Mouse (Mus musculus): ENCODE measurements around the gene 1520401A03Rik. TPM values are rescaled to one million over a fixed set of nuclear protein-coding genes. Genes with fewer than 3 reads are reported as not detected.

The 1520401A03Rik gene
- total and polyA plus RNA-seq, 3 experiments: 0.08 TPM; not detected in 2

DNA sequence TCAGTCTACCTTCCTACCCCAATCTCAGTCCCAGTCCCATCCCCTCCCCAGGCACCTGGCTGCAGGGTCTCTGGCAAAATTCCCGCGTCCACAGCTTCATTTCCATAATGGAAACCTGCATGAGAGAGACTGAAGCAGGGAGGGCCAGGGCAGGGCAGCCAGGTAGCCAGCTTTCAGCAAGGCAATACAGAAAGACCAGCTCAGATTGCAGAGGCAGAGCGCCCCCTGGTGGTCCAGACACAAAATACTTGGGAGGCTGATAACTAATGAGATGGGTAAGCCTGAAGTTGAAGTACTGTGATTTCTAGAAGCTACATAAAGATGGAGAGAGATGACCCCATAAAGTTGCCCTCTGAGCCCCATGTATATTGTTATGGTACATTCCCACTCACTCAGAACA lies 16.4 kb downstream of the 1520401A03Rik start:
- Histone ChIP-seq H3K4me1 (ENCODE audit: control insufficient read depth in 1 of 2, insufficient read depth in 2 of 2) (no peaks in the 10 kb centered on the region), H3K9me3 (replicated peaks; ENCODE audit: low read length) (no peaks in the 10 kb centered on the region), H3K27ac (ENCODE audit: insufficient read depth, low read depth) (no peak overlapping the region), H3K4me2 (ENCODE audit: insufficient read depth, low read depth, poor library complexity, severe bottlenecking) (no peak overlapping the region), H3K36me3 (replicated peaks in 1 of 2; ENCODE audit: control insufficient read depth in 1 of 2, insufficient read depth in 1 of 2, low read length in 1 of 2) (no peaks in the 10 kb centered on the region), H3K27me3 (replicated peaks) (peaks cover 81% of the 10 kb centered on the region), H3K4me3 (replicated peaks in 1 of 3; ENCODE audit: low read depth in 2 of 3, low read length in 2 of 3, poor library complexity in 1 of 3) (no peak overlapping the region), H3K79me2 (replicated peaks; ENCODE audit: control insufficient read depth, extremely low read depth, insufficient read depth, poor library complexity, severe bottlenecking) (no peaks in the 10 kb centered on the region), H3K9ac (ENCODE audit: insufficient read depth, low read depth) (no peak overlapping the region)
- TF ChIP-seq MAZ (IDR thresholded peaks at IDR 0.05; ENCODE audit: low read depth, low read length) (0 out of 2 replicates have a peak, but pooled peaks have one; percentile 21), CHD1 (IDR thresholded peaks at IDR 0.05; ENCODE audit: low read depth, low read length) (no peak), ZC3H11A (IDR thresholded peaks at IDR 0.05; ENCODE audit: low read depth, low read length) (peak; percentile 41; the same call in 1 of the 2 replicates), PAX5 (IDR thresholded peaks at IDR 0.05; ENCODE audit: low read length) (no peak), NELFE (IDR thresholded peaks at IDR 0.05; ENCODE audit: low read depth, low read length) (peak; percentile 38; the same call in 1 of the 2 replicates), SMC3 (IDR thresholded peaks at IDR 0.05; ENCODE audit: low read depth, low read length) (peak; percentile 79), CTCF (conservative IDR thresholded peaks at IDR 0.05 in 1 of 2, IDR thresholded peaks at IDR 0.05 in 1 of 2; ENCODE audit: low read depth in 2 of 2, low read length in 2 of 2) (peak; percentile 86 to 97), RAD21 (IDR thresholded peaks at IDR 0.05; ENCODE audit: low read depth, low read length) (peak; percentile 90)
- dilution Hi-C loops (cut with MboI; ENCODE audit: extremely low pct_ligation_motif_present, extremely low pct_unique_long_range_greater_than_20kb, low sequenced_read_pairs) (no loop called here), in situ Hi-C loops (cut with MboI; ENCODE audit: low pct_ligation_motif_present, low pct_unique_long_range_greater_than_20kb, low sequenced_read_pairs) (loop anchor here (5.0 kb wide), 1 partner anchor 129 kb away; no protein-coding TSS in a partner anchor)
- peak; percentile 71 for DNase-seq (ENCODE audit: extremely low read depth)

DNA sequence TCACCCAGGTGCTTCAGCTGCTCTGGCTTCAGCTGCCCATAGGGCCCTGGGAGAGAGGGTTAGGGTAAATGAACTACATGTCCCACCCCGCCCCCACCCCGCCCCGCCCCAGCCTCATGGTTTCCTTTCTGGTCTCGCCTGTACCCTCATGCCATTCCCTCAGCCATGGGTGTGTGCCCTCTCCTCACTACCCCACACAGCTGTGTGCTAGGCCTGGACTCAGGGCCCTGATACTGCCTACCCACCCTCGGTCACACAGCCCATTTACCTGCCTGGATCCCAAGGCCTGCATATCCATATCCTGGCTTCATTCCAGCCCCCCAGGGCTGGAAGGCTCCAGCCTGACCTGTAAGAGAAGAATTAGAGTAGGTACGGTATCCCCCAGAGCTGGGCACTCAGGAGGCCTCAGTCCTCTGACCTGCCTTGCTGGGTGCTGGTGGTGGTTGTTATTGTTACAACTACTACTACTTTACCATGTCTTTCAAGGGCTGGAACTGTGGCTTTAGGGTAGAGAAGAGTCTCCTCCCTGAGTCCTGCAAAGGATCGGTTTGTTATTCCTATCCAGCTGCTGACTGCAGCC lies 17.0 kb downstream of the 1520401A03Rik start:
- dilution Hi-C loops (cut with MboI; ENCODE audit: extremely low pct_ligation_motif_present, extremely low pct_unique_long_range_greater_than_20kb, low sequenced_read_pairs): no loop called here

More for the DNA sequence above, 17.0 kb downstream of the 1520401A03Rik start:
- no peak overlapping the region for H3K27ac ChIP-seq (ENCODE audit: insufficient read depth, low read depth)
- H3K9ac ChIP-seq (ENCODE audit: insufficient read depth, low read depth): no peak overlapping the region
- H3K4me2 ChIP-seq (ENCODE audit: insufficient read depth, low read depth, poor library complexity, severe bottlenecking): no peak overlapping the region
- H3K27me3 ChIP-seq (replicated peaks): peaks cover 81% of the 10 kb centered on the region
- no peaks in the 10 kb centered on the region for H3K9me3 ChIP-seq (replicated peaks; ENCODE audit: low read length)
- in situ Hi-C loops (cut with MboI; ENCODE audit: low pct_ligation_motif_present, low pct_unique_long_range_greater_than_20kb, low sequenced_read_pairs): loop anchor here (5.0 kb wide), 1 partner anchor 128 kb away; no protein-coding TSS in a partner anchor
- no peak overlapping the region for H3K4me3 ChIP-seq (replicated peaks in 1 of 3; ENCODE audit: low read depth in 2 of 3, low read length in 2 of 3, poor library complexity in 1 of 3)
- no peaks in the 10 kb centered on the region for H3K4me1 ChIP-seq (ENCODE audit: control insufficient read depth in 1 of 2, insufficient read depth in 2 of 2)
- TF ChIP-seq E2F4 (IDR thresholded peaks at IDR 0.05; ENCODE audit: insufficient replicate concordance, low read depth, low read length) (no peak), MYC (IDR thresholded peaks at IDR 0.05; ENCODE audit: low read depth, low read length) (no peak), BHLHE40 (IDR thresholded peaks at IDR 0.05; ENCODE audit: low read depth, low read length) (no peak), ZKSCAN1 (IDR thresholded peaks at IDR 0.05; ENCODE audit: borderline replicate concordance, low read depth, low read length) (no peak), JUN (IDR thresholded peaks at IDR 0.05; ENCODE audit: insufficient read depth, low read depth, low read length) (no peak), CHD1 (IDR thresholded peaks at IDR 0.05; ENCODE audit: low read depth, low read length) (no peak), RCOR1 (conservative IDR thresholded peaks at IDR 0.05; ENCODE audit: low read depth, low read length) (no peak), CTCF (conservative IDR thresholded peaks at IDR 0.05 in 1 of 2, IDR thresholded peaks at IDR 0.05 in 1 of 2; ENCODE audit: low read depth in 2 of 2, low read length in 2 of 2) (no peak), TBP (conservative IDR thresholded peaks at IDR 0.05; ENCODE audit: low read depth, low read length) (no peak), UBTF (IDR thresholded peaks at IDR 0.05; ENCODE audit: low read depth, low read length) (no peak), PAX5 (IDR thresholded peaks at IDR 0.05; ENCODE audit: low read length) (no peak), MAFK (IDR thresholded peaks at IDR 0.05; ENCODE audit: insufficient replicate concordance, low read length) (no peak), MXI1 (IDR thresholded peaks at IDR 0.05; ENCODE audit: low read depth, low read length) (no peak), SMC3 (IDR thresholded peaks at IDR 0.05; ENCODE audit: low read depth, low read length) (no peak), USF1 (IDR thresholded peaks at IDR 0.05; ENCODE audit: low read depth, low read length) (no peak), MAX (IDR thresholded peaks at IDR 0.05; ENCODE audit: low read length) (no peak), CHD2 (IDR thresholded peaks at IDR 0.05; ENCODE audit: low read length) (no peak), GABPA (IDR thresholded peaks at IDR 0.05; ENCODE audit: insufficient replicate concordance, low read depth, low read length) (no peak), NRF1 (IDR thresholded peaks at IDR 0.05; ENCODE audit: low read depth, low read length) (no peak)
- H3K79me2 ChIP-seq (replicated peaks; ENCODE audit: control insufficient read depth, extremely low read depth, insufficient read depth, poor library complexity, severe bottlenecking): no peaks in the 10 kb centered on the region
- DNase-seq (ENCODE audit: extremely low read depth): no peak
- no peaks in the 10 kb centered on the region for H3K36me3 ChIP-seq (replicated peaks in 1 of 2; ENCODE audit: control insufficient read depth in 1 of 2, insufficient read depth in 1 of 2, low read length in 1 of 2)

Data from CH12.LX (cell line).